Mouse (Mus musculus): ENCODE measurements around the gene Trip11.

Gene Trip11

DNA sequence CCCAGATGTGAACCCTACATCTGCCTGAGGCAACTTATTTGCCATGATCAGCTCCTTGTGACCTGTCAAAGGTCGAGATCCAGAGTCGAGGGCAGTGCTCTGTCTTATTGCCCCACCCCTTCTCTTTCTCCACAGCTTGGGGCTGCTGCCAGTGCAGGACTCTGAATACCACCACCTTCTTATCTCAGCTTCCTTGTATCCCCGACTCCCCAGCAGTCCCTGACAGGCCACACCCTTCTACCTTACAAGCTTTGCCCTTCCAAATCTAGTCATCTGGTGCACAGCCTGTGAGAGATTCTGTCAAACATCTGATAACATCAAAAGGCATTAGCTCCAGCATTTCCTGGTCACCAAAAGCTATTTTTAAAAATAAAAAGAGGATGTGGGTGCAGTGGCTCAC, 91.5 kb downstream of the Trip11 start:
- DNase-seq (ENCODE audit: low spot score in 2 of 2) = no peak

DNA sequence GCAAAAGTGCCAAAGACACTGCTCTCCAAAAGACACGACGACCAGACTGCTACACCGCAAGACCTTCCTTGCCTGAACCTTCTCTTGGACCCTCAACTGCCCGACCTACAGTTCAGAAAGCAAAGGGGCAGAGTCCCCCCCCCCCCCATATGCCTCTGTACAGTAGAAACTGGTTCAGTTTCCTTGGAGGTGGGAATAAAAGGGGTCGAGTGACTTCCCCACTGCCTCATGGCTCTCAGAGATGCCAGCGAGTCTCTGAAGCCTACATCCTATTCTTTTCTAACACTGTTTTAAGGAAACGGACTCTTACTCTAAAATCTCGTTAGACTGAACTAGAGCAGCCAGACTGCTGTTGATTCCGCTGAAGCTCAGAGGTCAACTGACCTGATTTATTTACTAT, 93.5 kb downstream of the Trip11 start:
- no peak for DNase-seq (ENCODE audit: low spot score in 2 of 2)

GRCm38 (mm10) chr12:101818608-101819370, 94.3 kb downstream of the Trip11 start, which contains the start of gene Fbln5:
Fbln5 (minus strand) TSS chr12:101819055.
- DNase-seq (ENCODE audit: low spot score in 2 of 2) = peak in 1 of 2 experiments; percentile 11

- no peak for DNase-seq (ENCODE audit: low spot score in 2 of 2)
These were observed 94.8 kb downstream of the Trip11 start for GRCm38 (mm10) chr12:101818246-101818607.

DNA sequence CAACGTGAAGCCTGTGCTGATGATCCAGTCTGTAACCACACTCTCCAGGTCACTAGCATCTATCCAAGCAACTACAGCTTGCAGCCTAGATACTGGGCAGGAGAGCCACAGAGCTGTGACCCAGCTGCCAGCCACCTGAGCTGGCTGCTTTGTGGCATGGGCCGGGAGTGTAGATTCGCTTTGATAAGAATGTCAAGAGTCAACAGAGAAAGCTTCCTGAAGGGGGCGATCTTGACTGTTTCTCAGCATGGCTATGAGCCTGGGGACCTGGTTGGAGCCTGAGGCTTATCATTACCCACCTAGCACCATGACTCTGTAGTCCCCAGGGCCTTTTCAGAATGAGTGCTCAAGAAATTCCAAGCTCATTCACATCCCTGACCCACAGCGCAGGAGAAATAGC, 96.3 kb downstream of the Trip11 start:
- DNase-seq (ENCODE audit: low spot score in 2 of 2) = no peak

- no peak for DNase-seq (ENCODE audit: low spot score in 2 of 2)
These were observed 97.3 kb downstream of the Trip11 start for GRCm38 (mm10) chr12:101815796-101816195.

DNA sequence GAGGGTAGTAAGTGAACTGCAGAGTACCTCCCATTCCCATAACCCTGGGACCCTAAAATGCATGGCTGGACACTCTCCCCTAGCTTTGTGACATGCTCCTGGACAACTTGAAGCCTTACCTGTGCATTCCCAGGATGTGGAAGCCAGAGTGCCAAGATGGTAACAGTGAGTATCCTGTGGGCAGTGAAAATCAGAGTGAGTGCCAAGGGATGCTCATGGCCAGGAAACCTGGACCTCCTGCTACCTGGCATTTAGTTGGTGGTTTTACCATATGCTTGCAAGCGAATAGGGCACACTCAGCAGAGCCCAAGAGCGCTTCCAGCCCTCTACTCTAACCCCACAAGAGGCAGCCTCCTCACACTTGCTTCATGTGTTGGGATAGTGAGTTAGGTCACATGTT, 98.6 kb downstream of the Trip11 start:
- no peak for DNase-seq (ENCODE audit: low spot score in 2 of 2)

DNA sequence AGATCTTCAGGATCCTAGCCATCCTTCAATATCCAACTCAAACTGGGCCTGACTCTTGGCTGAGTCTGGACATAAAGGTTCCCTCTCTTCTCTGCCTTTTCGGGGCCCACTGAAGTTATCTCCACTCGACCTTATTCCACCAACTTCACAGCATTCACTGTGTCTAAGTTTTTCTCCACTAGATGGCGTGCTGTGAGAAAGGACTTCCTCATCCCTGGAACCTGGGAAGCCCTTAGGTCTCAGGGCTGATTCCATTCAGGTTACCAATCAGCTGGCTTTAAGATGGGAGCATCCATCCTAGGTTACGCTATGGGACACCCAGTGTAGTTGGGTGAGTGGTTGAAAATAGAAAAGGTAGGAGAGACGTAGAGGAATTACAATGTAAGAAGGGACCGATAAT, 101.9 kb downstream of the Trip11 start:
- no peak for DNase-seq (ENCODE audit: low spot score in 2 of 2)

DNA sequence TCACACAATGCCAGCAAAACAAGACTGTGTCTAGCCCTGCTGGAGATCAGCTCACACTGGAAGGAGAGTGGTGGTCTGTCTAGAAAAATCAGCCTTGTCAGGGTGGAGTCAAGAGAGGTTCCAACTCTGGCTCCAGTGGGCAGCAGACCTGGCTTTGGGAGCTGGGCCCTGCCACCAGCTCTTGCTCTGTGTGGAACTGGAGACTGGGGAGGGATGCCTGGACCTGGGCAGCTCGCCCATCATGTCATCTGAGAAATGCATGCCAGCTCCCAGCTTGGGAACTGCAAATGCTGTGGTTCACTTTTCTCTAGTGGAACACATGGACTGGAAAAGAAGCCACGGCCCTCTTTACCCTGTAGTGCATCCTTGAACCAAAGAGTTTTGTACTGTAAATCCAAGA, 102.6 kb downstream of the Trip11 start:
- no peak for DNase-seq (ENCODE audit: low spot score in 2 of 2)

GRCm38 (mm10) chr12:101807400-101807799, 105.7 kb downstream of the Trip11 start:
- no peak for DNase-seq (ENCODE audit: low spot score in 2 of 2)

GRCm38 (mm10) chr12:101802445-101802844, 110.6 kb downstream of the Trip11 start:
- DNase-seq (ENCODE audit: low spot score in 2 of 2) = no peak

DNA sequence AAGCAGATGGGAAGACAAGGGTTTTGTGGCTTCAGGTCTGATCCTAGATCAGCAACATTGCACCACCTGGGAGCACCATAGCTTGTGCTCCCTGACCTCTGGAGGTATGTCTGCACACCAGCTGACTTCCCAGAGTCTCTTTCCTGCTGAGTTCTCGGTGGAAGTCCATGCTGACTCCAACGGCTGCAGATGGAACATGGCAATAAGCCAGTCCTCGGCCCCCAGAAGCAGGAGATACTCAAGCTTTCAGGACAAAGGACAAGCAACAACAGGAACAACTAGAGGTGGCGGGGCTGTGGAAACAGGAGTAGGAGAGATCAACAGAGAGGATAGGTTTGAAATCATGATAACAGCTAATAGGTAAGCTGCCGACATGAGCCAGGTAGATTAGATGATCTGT, 111.3 kb downstream of the Trip11 start:
- no peak for DNase-seq (ENCODE audit: low spot score in 2 of 2)

GRCm38 (mm10) chr12:101801051-101801450, 112.0 kb downstream of the Trip11 start:
- DNase-seq (ENCODE audit: low spot score in 2 of 2) = no peak

GRCm38 (mm10) chr12:101798189-101798922, 114.7 kb downstream of the Trip11 start:
- DNase-seq (ENCODE audit: low spot score in 2 of 2) = no peak

DNA sequence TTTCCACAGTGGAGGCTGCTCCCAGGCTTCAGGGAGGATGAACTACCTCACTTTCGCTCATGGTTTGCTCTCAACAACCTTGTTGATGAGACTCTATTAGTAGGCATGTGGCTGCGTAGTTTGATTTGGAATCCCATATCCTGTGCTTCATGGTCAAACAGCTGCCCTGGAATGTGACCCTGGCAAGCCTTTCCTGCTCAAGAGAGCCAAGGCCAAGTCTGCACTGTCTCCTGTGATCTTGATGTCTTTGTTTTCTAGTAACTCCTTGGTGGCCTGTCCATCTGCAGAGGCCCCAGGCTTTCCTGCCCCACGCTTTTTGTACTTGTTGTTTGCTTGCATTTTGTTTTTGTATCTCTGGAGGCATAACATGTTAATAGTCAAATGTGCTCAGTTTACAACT, 118.6 kb downstream of the Trip11 start:
- DNase-seq (ENCODE audit: low spot score in 2 of 2) = no peak

GRCm38 (mm10) chr12:101793221-101793621, 119.8 kb downstream of the Trip11 start:
- no peak for DNase-seq (ENCODE audit: low spot score in 2 of 2)

- no peak for DNase-seq (ENCODE audit: low spot score in 2 of 2)
These were observed 120.4 kb downstream of the Trip11 start for GRCm38 (mm10) chr12:101792684-101793083.

DNA sequence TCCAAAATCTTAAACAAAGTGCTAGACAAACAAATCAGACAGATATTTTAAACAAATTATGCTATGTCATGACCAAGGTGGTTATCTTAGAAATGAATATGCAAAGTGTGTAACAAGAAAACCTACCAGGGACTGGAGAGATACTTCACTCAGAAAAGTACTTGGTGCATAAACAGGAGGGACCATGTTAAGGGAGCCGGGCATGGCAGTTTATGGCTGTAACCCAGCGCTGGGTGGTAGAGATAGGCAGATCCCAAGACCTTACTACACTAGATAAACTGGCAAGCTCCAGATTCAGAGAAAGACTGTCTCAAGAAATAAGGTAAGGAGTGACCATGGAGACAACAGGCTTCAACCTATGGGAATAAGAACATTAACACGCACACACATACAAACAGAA, 123.3 kb downstream of the Trip11 start:
- no peak for DNase-seq (ENCODE audit: low spot score in 2 of 2)

DNA sequence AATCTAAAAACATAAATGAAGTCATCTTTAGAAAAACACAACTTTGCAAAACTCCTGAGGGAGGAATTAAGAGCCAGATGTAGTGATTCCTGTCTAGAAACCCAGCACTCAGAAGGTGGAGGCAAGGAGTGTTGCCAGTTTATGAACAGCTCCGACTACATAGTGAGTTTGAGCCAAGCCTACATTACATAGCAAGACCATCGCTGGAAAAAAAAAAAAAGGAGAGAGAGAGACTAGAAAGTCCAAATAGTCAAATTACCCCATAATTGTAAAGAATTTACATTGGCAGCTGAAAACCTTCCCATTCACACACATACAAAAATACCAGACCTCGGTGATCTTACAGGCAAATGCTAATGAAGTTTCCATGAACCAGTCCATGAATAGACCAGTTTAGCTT, 123.8 kb downstream of the Trip11 start:
- no peak for DNase-seq (ENCODE audit: low spot score in 2 of 2)

All from frontal cortex, postnatal 14 days (tissue).